Mouse (Mus musculus): ENCODE results near the gene Rdh16f2. TPM values are rescaled to one million over a fixed set of nuclear protein-coding genes. Genes with fewer than 3 reads are reported as not detected.
"Not testable (repeated sequence)": the region's sequence is repeated elsewhere in the genome, so short reads cannot be mapped to it uniquely, and the experiment has no call there.

Rdh16f2 gene
- total RNA-seq (2021): not detected
- long read RNA-seq, experiment 1: 0 reads
- long read RNA-seq, experiment 2: 0 reads

GRCm38 (mm10) chr10:127866232-127866631 is at the start of gene Rdh16f2:
Gene Rdh16f2, plus strand, starts transcription at chr10:127866474.
- no peak for DNase-seq (ENCODE audit: low spot score in 2 of 2)
- intact Hi-C loops (cut with DNase I): no loop called here

- DNase-seq (ENCODE audit: low spot score in 2 of 2); intact Hi-C loops (cut with DNase I): not testable (repeated sequence)
Observed at GRCm38 (mm10) chr10:127817268-127817910, 48.9 kb upstream of the Rdh16f2 start.

GRCm38 (mm10) chr10:127821806-127822205 is 44.5 kb upstream of the Rdh16f2 start:
- intact Hi-C loops (cut with DNase I); DNase-seq (ENCODE audit: low spot score in 2 of 2): not testable (repeated sequence)

GRCm38 (mm10) chr10:127825386-127825785 is 40.9 kb upstream of the Rdh16f2 start:
- DNase-seq (ENCODE audit: low spot score in 2 of 2): peak; percentile 4 to 8
- intact Hi-C loops (cut with DNase I): no loop called here

GRCm38 (mm10) chr10:127829121-127829520 is 37.2 kb upstream of the Rdh16f2 start:
- no peak for DNase-seq (ENCODE audit: low spot score in 2 of 2)
- intact Hi-C loops (cut with DNase I): no loop called here

- intact Hi-C loops (cut with DNase I); DNase-seq (ENCODE audit: low spot score in 2 of 2): not testable (repeated sequence)
Observed at GRCm38 (mm10) chr10:127834186-127834585, 32.1 kb upstream of the Rdh16f2 start.

GRCm38 (mm10) chr10:127835292-127835691 is 31.0 kb upstream of the Rdh16f2 start:
- intact Hi-C loops (cut with DNase I): no loop called here

GRCm38 (mm10) chr10:127837793-127838192 is 28.5 kb upstream of the Rdh16f2 start:
- intact Hi-C loops (cut with DNase I); DNase-seq (ENCODE audit: low spot score in 2 of 2): not testable (repeated sequence)

More at GRCm38 (mm10) chr10:127835292-127835691, 31.0 kb upstream of the Rdh16f2 start:
- DNase-seq (ENCODE audit: low spot score in 2 of 2): no peak

GRCm38 (mm10) chr10:127838539-127838938 is 27.7 kb upstream of the Rdh16f2 start:
- DNase-seq (ENCODE audit: low spot score in 2 of 2): peak in 1 of 2 experiments; percentile 1
- intact Hi-C loops (cut with DNase I): no loop called here

- DNase-seq (ENCODE audit: low spot score in 2 of 2): no peak
- intact Hi-C loops (cut with DNase I): no loop called here
Observed at GRCm38 (mm10) chr10:127840776-127841175, 25.5 kb upstream of the Rdh16f2 start.

GRCm38 (mm10) chr10:127845945-127846344 is 20.3 kb upstream of the Rdh16f2 start:
- DNase-seq (ENCODE audit: low spot score in 2 of 2); intact Hi-C loops (cut with DNase I): not testable (repeated sequence)

GRCm38 (mm10) chr10:127848089-127848488 is 18.2 kb upstream of the Rdh16f2 start:
- no peak for DNase-seq (ENCODE audit: low spot score in 2 of 2)
- intact Hi-C loops (cut with DNase I): no loop called here

- no peak for DNase-seq (ENCODE audit: low spot score in 2 of 2)
- intact Hi-C loops (cut with DNase I): no loop called here
Observed at GRCm38 (mm10) chr10:127849628-127850027, 16.6 kb upstream of the Rdh16f2 start, which contains the start of gene Rdh19. Gene Rdh19, plus strand, starts transcription at chr10:127849928.

- intact Hi-C loops (cut with DNase I): no loop called here
- DNase-seq (ENCODE audit: low spot score in 2 of 2): peak in 1 of 2 experiments; percentile 3
Observed at GRCm38 (mm10) chr10:127856376-127856775, 9.9 kb upstream of the Rdh16f2 start.

GRCm38 (mm10) chr10:127864931-127865330 is 1.3 kb upstream of the Rdh16f2 start:
- no peak for DNase-seq (ENCODE audit: low spot score in 2 of 2)
- intact Hi-C loops (cut with DNase I): no loop called here

GRCm38 (mm10) chr10:127872484-127872883 is 6.2 kb downstream of the Rdh16f2 start:
- intact Hi-C loops (cut with DNase I): no loop called here
- peak in 1 of 2 experiments; percentile 14 for DNase-seq (ENCODE audit: low spot score in 2 of 2)

GRCm38 (mm10) chr10:127877681-127878080 is 11.4 kb downstream of the Rdh16f2 start:
- DNase-seq (ENCODE audit: low spot score in 2 of 2): no peak
- intact Hi-C loops (cut with DNase I): no loop called here

GRCm38 (mm10) chr10:127878262-127879057 is 12.2 kb downstream of the Rdh16f2 start:
- intact Hi-C loops (cut with DNase I): no loop called here
- no peak for DNase-seq (ENCODE audit: low spot score in 2 of 2)

- DNase-seq (ENCODE audit: low spot score in 2 of 2): no peak
- intact Hi-C loops (cut with DNase I): no loop called here
Observed at GRCm38 (mm10) chr10:127879155-127879688, 12.9 kb downstream of the Rdh16f2 start.

- intact Hi-C loops (cut with DNase I): no loop called here
- DNase-seq (ENCODE audit: low spot score in 2 of 2): no peak
Observed at GRCm38 (mm10) chr10:127881041-127881440, 14.8 kb downstream of the Rdh16f2 start.

Data from left cerebral cortex, postnatal 14 days (tissue).